Mouse (Mus musculus) naive thymus-derived CD4-positive, alpha-beta T cell, adult 2 months (primary cell): Measurements from ENCODE around the gene Olfr1301.

Source experiments
- DNase-seq: peaks from one replicate; pipeline ENCODE4 v3.0.0-alpha.2; 2011; ENCODE audit warnings: low read depth

Olfr1301 gene

GRCm38 (mm10) chr2:111750706-111751105, at the start of gene Olfr1301:
Olfr1301 (plus strand) TSS chr2:111751006.
- DNase-seq: no peak

GRCm38 (mm10) chr2:111726739-111727138, 24.1 kb upstream of the Olfr1301 start:
- no peak for DNase-seq

GRCm38 (mm10) chr2:111777129-111777528, 26.3 kb downstream of the Olfr1301 start, which contains the start of gene Olfr1302:
Olfr1302 (plus strand) TSS chr2:111777429.
- no peak for DNase-seq
